Mouse (Mus musculus): ENCODE measurements around the gene Tmem54. TPM values are rescaled to one million over a fixed set of nuclear protein-coding genes. Genes with fewer than 3 reads are reported as not detected.

Gene Tmem54
- polyA plus RNA-seq, 1 experiment from 2014 or later = 1.9 TPM

DNA sequence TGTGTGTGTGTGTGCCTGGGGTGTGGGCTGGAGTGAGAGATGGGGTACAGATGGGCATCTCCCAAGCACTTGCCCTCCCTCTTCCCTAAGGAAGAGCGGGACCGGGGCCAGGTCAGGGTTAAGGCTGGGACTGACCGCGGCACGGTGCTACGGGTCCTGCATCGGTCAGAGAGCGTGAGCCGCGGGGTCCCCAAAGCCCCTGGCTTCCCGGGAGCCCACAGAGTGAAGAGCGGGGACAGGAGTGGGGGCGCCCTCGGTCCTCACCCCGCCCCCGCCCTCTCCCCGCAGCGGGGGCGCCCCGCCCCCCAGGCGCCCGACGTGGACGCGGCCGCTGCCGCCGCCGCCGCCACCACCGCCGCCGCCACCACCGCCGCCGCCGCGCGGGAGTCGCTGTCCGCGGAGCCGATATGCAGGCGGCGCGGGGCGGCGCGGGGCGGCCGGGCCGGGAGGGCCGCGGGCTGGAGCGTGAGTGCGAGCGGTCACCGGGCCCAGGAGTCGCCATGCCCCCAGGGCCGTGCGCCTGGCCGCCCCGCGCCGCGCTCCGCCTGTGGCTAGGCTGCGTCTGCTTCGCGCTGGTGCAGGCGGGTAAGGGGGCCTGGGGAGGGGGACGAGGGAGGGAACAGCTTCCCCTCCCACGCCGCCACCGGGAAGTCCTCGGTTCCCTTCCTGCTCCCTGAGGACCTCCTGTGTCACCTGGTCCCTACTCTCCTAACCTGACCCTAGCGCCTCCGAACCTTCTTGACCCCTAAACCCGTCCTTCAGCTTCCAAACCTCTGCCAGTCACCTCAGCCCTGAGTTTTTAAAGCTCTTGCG lies 31.4 kb downstream of the Tmem54 start, which contains the start of gene Fndc5:
Gene Fndc5, plus strand, starts transcription at position 421 of the 813 bp plus-strand sequence.
- ATAC-seq = no peak
- H3K36me3 ChIP-seq = no peaks in the 10 kb centered on the region
- 5% methylated on average over 35 of the region's 80 CpGs for WGBS (ENCODE audit: insufficient replicate concordance)
- peaks cover 76% of the 10 kb centered on the region for H3K27me3 ChIP-seq (replicated peaks)
- H3K27ac ChIP-seq = no peak within 1 kb of the TSS
- H3K9me3 ChIP-seq (replicated peaks) = no peaks in the 10 kb centered on the region
- peak within 1 kb of the TSS; percentile 45; the same call in 1 of the 2 replicates for H3K9ac ChIP-seq
- peak within 1 kb of the TSS; percentile 74 for H3K4me2 ChIP-seq
- peaks cover 57% of the 10 kb centered on the region for H3K4me1 ChIP-seq
- H3K4me3 ChIP-seq = peak within 1 kb of the TSS; percentile 59

DNA sequence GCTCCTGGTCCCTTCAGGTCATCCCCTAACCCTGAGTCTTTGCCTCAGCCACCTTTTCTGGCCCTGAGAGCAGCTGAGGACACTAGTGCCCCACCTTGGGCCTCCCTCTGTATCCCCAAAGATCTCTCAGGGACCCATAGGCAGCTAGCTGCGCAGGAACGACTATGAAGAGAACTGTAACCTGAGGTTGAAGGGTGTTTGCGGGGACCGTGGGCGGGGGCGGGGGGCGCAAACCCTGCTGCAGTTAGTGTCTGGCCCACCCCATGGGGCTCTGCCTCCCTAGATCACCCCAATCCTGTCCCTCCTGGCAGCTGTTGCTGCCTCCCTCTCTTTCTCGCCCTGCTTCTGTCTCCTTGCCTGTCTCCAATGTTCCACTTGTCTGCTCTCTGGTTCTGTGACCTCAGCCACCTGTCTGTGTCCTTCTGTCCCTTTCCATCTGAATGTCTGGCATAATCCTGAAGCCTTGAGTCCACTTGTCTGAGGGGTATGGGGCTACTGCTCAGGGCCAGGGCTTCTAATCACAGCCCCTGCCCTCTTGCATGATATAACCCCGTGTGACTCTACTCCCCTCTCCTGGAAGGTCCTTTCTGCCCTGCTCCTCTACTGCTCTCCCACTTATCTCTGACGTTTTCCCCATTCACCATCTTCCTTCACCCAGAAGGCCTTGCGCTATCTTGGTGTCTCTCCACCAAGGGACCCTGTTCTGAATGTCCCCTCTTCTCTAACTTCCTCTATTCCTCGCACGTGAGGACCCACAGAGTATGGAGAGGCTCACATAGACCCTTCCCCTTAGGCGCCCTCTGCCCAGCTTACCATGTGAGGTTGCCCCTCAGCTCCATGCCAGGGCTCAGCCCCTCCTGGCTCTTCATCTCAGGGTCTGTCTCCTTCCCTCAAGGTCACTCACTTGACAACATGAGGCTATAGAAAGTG lies 32.3 kb downstream of the Tmem54 start:
- peaks cover 66% of the 10 kb centered on the region for H3K4me1 ChIP-seq
- peaks cover 67% of the 10 kb centered on the region for H3K27me3 ChIP-seq (replicated peaks)
- no peak overlapping the region; the same call in 1 of the 2 replicates for H3K9ac ChIP-seq
- H3K4me2 ChIP-seq = peak overlapping the region; percentile 74
- H3K9me3 ChIP-seq (replicated peaks) = no peaks in the 10 kb centered on the region
- H3K27ac ChIP-seq = no peak overlapping the region
- 31% methylated on average over 14 of the region's 14 CpGs for WGBS (ENCODE audit: insufficient replicate concordance)
- H3K4me3 ChIP-seq = peak overlapping the region; percentile 59
- H3K36me3 ChIP-seq = no peaks in the 10 kb centered on the region
- no peak for ATAC-seq

DNA sequence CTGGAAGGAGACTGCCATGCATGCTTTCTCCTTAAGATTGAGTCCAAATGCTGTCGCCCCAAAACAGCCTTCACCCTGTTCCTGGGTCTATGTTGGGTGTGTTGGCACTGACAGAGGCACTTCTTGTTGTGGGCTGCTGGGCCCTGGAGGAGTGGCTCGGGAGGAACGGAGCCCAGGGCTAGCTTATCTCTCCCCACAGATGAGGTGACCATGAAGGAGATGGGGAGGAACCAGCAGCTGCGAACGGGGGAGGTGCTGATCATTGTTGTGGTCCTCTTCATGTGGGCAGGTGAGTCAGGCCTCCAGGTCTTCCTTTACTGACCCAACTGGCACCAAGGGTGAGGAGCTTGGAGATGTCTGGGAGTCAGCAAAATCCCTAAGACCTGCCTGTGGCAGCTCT lies 34.3 kb downstream of the Tmem54 start:
- Histone ChIP-seq H3K4me2 (peak overlapping the region; percentile 58), H3K9ac (peak overlapping the region; percentile 58), H3K27me3 (replicated peaks) (peaks cover 48% of the 10 kb centered on the region), H3K4me3 (peak overlapping the region; percentile 18; the same call in 1 of the 2 replicates), H3K4me1 (peaks cover 78% of the 10 kb centered on the region), H3K27ac (peak overlapping the region; percentile 85), H3K9me3 (replicated peaks) (no peaks in the 10 kb centered on the region), H3K36me3 (no peaks in the 10 kb centered on the region)
- WGBS (ENCODE audit: insufficient replicate concordance) = 13% methylated on average over 5 of the region's 5 CpGs
- peak; percentile 92 for ATAC-seq

DNA sequence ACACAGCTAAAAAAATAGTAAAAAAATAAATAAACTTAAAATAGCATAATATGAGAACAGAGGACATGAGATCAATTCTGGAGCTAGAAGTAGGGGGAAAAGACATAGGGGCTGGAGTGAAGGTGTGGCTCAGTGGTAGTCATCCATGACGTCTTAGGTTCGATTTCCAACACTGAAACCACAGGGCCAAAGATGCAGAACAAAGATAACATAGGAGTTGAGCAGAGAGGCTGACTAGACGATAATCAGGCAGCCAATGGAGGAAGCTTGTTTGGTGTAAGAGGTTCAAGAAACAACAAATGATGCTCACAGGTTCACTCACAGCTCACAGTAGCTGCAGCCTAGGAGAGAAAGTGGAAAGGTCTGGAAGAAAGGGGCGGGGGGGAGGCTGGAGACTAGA lies 35.5 kb downstream of the Tmem54 start:
- 31% methylated on average over 4 of the region's 4 CpGs for WGBS (ENCODE audit: insufficient replicate concordance)
- no peak overlapping the region for H3K4me3 ChIP-seq
- H3K4me2 ChIP-seq = peak overlapping the region; percentile 58
- peaks cover 78% of the 10 kb centered on the region for H3K4me1 ChIP-seq
- H3K9me3 ChIP-seq (replicated peaks) = no peaks in the 10 kb centered on the region
- peak overlapping the region; percentile 85 for H3K27ac ChIP-seq
- no peaks in the 10 kb centered on the region for H3K36me3 ChIP-seq
- ATAC-seq = peak; percentile 25; the same call in 1 of the 2 replicates
- H3K9ac ChIP-seq = no peak overlapping the region
- peaks cover 36% of the 10 kb centered on the region for H3K27me3 ChIP-seq (replicated peaks)

DNA sequence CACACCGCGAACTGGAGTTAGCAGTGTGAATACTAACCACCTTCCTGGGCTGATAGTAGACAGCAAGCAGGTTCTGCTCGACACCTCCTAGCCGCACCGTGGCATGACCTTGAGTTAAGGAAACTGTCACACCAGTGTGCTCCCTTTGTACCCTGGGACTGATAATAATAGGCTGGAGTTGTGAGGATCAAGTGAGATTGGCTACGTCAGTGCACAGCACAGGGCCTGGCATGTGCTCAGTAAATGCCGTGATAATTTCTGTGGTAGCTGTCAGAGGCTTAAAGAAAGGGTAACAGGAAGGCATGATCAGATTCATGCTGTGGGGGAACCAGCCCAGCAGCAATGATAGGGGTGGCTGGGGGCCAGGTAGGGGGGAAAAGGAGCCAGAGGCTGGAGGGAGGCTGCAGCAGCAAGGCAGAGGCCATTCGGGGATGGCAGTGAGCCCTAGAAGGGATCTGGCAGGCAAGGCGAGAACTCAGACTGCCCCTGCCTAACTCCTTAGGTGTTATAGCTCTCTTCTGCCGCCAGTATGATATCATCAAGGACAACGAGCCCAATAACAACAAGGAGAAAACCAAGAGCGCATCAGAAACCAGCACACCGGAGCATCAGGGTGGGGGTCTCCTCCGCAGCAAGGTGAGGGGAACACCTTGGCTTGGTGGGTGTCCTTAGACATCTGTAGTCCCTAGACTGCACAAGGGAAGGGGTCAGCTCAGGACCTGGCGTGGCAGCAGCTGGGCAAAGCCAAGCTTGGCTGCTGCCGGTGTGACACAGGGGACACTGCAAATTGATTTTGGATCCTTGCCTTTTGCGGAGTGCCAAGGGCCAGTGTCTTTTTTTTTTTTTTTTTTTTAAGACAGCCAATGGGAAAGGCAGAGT lies 36.5 kb downstream of the Tmem54 start:
- Histone ChIP-seq H3K9me3 (replicated peaks) (no peaks in the 10 kb centered on the region), H3K9ac (peak overlapping the region; percentile 23; the same call in 1 of the 2 replicates), H3K4me3 (no peak overlapping the region), H3K36me3 (no peaks in the 10 kb centered on the region), H3K4me2 (peak overlapping the region; percentile 21), H3K27ac (peak overlapping the region; percentile 85), H3K27me3 (replicated peaks) (peaks cover 26% of the 10 kb centered on the region), H3K4me1 (peaks cover 76% of the 10 kb centered on the region)
- peak; percentile 25; the same call in 1 of the 2 replicates for ATAC-seq
- 58% methylated on average over 17 of the region's 17 CpGs for WGBS (ENCODE audit: insufficient replicate concordance)

DNA sequence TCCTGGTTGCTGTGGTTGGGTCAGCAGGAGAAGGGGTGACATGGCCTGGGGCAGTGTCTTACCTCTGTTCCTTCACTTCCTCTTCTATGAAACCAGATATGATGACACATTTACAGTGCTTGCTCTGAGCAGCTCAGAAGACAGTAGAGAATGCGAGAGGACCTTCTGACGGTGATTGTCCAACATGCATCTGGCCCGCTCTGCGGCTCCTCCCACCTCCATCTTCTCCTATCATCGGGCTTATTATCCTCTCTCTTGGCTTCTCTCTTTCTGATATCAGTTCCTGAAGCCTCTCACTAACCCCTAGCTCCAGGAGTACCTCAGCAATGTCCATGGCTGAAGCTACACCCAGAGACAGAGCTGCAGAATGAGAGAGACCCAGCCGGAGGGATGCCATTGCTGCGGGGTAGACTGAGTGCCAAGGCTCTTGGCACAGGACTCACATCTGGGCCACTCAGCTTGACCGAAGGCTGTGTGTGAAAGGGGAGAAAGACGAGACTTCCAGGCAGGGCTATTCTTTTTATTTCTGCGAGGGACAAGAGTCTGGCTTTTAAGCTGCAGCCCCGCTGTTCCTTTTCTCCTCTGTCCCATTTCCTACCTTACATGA lies 37.2 kb downstream of the Tmem54 start:
- Histone ChIP-seq H3K9ac (no peak overlapping the region), H3K27me3 (replicated peaks) (peaks cover 19% of the 10 kb centered on the region), H3K27ac (no peak overlapping the region; the same call in 1 of the 2 replicates), H3K4me1 (peaks cover 69% of the 10 kb centered on the region), H3K9me3 (replicated peaks) (no peaks in the 10 kb centered on the region), H3K4me2 (no peak overlapping the region), H3K4me3 (no peak overlapping the region), H3K36me3 (0 out of 2 replicates have a peak, but pooled peaks cover under 1% of the 10 kb centered on the region)
- 72% methylated on average over 11 of the region's 11 CpGs for WGBS (ENCODE audit: insufficient replicate concordance)
- ATAC-seq = no peak

DNA sequence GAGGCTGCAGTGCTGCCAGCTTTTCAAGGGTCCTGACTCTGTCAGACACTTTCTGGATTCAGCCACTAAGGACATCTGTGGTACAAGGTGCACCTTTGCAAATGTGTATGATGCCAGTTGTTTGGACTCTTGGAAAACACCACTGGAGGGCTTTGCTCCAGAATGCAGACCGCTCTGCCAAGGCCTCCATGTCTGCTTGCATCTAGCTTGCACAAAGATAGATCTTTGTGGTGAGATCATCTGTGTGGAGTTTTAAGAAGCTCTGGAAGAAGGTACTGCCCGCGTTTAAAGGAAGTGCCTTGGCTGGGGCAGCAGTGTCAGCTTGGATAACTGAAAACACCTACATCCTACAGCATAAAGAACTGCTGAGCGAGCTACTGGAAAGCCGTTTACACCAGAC lies 38.2 kb downstream of the Tmem54 start:
- H3K27ac ChIP-seq = no peak overlapping the region
- no peak for ATAC-seq
- no peak overlapping the region for H3K4me3 ChIP-seq
- no peak overlapping the region for H3K4me2 ChIP-seq
- peaks cover 59% of the 10 kb centered on the region for H3K4me1 ChIP-seq
- 49% methylated on average over 5 of the region's 5 CpGs for WGBS (ENCODE audit: insufficient replicate concordance)
- H3K36me3 ChIP-seq = 0 out of 2 replicates have a peak, but pooled peaks cover 4% of the 10 kb centered on the region
- no peaks in the 10 kb centered on the region for H3K9me3 ChIP-seq (replicated peaks)
- H3K9ac ChIP-seq = no peak overlapping the region
- peaks cover 9% of the 10 kb centered on the region for H3K27me3 ChIP-seq (replicated peaks)

DNA sequence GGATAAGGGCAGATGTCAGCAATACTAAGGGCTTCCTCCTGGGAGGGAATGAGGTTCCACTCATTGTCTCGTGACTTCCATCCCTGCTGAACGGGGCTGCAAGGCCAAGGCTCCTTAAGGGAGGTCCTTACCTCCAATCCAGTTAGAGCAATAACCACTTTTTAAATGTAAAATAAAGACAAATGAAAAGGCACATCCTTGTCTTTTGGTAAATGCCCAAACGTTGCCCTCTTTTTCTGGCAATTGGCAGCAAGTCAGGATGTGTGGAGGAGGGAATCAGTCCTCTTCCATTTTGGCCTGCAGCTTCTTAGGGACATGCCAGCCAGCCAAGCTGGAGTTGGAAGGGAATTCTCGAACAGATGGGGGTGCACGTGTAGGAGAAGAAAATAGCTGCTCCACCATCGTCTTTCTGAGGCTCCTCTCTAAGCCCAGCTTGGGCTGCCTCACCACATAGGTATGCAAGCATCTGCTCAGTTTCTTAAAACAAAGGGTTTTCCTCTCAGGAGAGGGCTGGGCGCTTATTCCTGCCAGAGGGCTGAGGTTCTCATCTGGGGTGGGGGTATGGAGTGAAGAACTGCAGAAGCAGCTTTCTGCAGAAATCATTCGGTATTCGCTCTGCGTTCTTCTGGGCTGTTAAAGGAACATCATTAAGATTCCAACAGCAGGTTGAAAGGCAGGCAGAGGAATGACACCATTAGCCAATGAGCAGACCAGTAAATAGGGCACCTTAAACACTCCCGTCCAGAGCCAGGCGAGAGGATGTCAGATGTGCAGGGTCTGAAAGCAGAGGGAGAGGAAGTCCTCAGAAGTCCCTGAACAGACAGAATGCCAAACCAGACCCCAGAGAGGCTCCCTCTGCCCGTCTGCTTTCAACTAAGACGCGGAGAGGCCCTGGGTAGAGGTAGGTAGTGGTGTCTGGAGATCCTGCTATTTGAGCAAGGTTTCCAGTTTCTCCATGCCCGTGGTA lies 39.3 kb downstream of the Tmem54 start:
- Histone ChIP-seq H3K27ac (no peak overlapping the region), H3K4me1 (peaks cover 48% of the 10 kb centered on the region)
- no peak for ATAC-seq

DNA sequence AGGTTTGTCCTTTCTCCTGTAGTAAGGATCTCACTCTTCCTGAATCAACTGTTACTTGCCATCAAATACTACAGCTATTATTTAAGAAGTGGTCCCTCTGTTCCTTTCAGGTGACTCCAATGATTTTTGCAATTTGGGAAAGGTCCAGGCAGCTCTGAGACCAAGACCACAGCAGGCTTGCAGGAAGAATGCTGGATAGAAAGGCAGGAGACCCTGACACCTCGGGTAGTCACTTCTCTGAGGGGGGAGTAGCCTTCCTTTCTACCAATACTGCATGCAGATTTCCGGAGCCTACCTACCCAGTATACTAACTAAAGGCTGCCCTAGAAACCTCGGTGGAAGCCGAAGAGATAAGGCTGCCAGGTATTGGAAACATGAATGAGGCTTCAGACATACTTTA lies 40.1 kb downstream of the Tmem54 start:
- no peak overlapping the region for H3K4me3 ChIP-seq
- H3K4me1 ChIP-seq = peaks cover 40% of the 10 kb centered on the region
- no peak overlapping the region for H3K9ac ChIP-seq
- peaks cover 20% of the 10 kb centered on the region for H3K36me3 ChIP-seq
- 53% methylated on average over 4 of the region's 4 CpGs for WGBS (ENCODE audit: insufficient replicate concordance)
- H3K9me3 ChIP-seq (replicated peaks) = no peaks in the 10 kb centered on the region
- H3K4me2 ChIP-seq = no peak overlapping the region
- H3K27me3 ChIP-seq (replicated peaks) = no peaks in the 10 kb centered on the region
- no peak for ATAC-seq
- no peak overlapping the region for H3K27ac ChIP-seq

More for the DNA sequence above, 39.3 kb downstream of the Tmem54 start:
- Histone ChIP-seq H3K4me2 (no peak overlapping the region), H3K9me3 (replicated peaks) (no peaks in the 10 kb centered on the region), H3K4me3 (no peak overlapping the region), H3K9ac (no peak overlapping the region), H3K27me3 (replicated peaks) (no peaks in the 10 kb centered on the region), H3K36me3 (peaks cover 14% of the 10 kb centered on the region)
- 66% methylated on average over 16 of the region's 16 CpGs for WGBS (ENCODE audit: insufficient replicate concordance)

DNA sequence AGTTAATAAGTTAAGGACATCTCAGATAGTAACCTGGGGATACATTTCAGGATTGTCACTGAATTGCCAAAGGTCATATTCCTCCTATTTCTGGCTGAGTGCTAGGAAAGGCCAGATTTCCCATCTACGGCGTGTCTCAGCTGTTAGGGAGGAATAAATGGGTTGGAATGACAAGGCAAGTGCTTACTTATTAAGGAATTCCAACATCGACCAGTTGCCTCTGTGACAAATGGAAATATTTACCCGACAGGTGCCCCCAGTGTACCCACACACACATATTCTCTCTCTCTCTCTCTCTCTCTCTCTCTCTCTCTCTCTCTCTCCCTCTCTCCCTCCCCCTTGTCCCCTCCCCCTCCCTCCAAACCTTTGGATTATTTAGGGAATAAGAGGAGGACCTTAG lies 40.6 kb downstream of the Tmem54 start:
- H3K27me3 ChIP-seq (replicated peaks) = no peaks in the 10 kb centered on the region
- peaks cover 26% of the 10 kb centered on the region for H3K36me3 ChIP-seq
- no peak overlapping the region for H3K4me3 ChIP-seq
- 71% methylated on average over 4 of the region's 4 CpGs for WGBS (ENCODE audit: insufficient replicate concordance)
- no peak overlapping the region for H3K27ac ChIP-seq
- peaks cover 35% of the 10 kb centered on the region for H3K4me1 ChIP-seq
- H3K9me3 ChIP-seq (replicated peaks) = no peaks in the 10 kb centered on the region
- no peak for ATAC-seq
- H3K9ac ChIP-seq = no peak overlapping the region
- H3K4me2 ChIP-seq = no peak overlapping the region
